8 mouse cellular contexts compared by ENCODE assay signal in the genomic region with DNA sequence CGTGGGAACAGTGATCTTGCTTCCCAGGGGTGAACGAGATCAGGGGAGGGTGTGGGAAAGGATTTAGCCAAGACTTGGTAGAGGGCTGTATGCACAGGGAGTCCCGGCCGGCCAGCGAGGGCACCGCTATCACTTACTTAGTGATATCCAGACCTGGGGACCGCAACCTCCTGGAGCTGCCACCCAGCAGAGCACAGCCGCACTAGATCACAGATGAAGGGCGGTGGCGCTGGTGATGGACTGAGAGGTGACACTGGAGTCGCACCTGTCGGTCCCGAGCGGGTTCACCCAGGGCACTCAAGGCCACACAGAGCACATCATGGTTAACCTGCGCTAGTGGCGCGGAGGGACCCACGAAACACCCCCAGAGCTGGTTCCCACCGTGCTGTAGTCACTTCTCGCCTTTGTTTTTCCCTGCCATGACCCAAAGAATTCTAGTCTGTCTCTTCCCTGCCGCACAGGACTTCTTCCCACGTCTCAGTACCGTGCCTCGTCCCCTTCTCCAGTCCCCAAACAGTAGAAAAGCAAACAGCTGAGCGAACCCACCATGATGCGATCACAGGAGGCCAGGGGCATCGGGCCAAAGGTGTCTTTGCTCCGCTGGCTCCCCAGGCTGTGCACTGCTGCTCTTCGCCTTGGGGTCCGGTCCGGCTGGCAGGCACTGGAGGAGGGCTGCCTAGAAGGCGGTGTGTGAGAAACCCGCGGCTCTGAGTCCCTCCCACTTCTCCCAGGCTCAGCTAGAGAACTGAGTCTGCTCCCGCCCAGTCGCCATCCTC. TPM values are rescaled to one million over a fixed set of nuclear protein-coding genes. Genes with fewer than 3 reads are reported as not detected.
A peak's percentile ranks its signal among the peaks of the same experiment; 100 is the strongest.
DNase-seq lines count a peak whose midpoint lies in the region; ATAC-seq and TF ChIP-seq lines count a peak whose summit lies in the region.

Gene Gucy1a1 (minus strand): TSS at position 664 of the 776 bp plus-strand sequence.

- H3K4me1 ChIP-seq in hindbrain, embryonic 16.5 days (ENCODE audit: control insufficient read depth, insufficient read depth, low read depth, low read length) = peaks cover 4% of the 10 kb centered on the region; the same call in 1 of the 2 replicates

- TF ChIP-seq CTCF in left cerebral cortex, adult 2 months (IDR thresholded peaks at IDR 0.05) = no peak

- intact Hi-C loops in left cerebral cortex, adult 2 months (cut with DNase I) = loop anchor here (2.0 kb wide), 4 partner anchors 33 to 189 kb away; partner anchors contain the start of gene Gucy1b1

- H3K9ac ChIP-seq in hindbrain, embryonic 16.5 days (ENCODE audit: low read depth, low read length) = peak within 1 kb of the TSS; percentile 82

- DNase-seq in R1 (ENCODE audit: low read depth, low spot score) = peak; percentile 22
- peak; percentile 38 to 46 for DNase-seq in cerebellum, postnatal 25 days
- peak; percentile 33 for DNase-seq in gastrocnemius, postnatal 10 days
- peak; percentile 60 for DNase-seq in left cerebral cortex, adult 2 months (ENCODE audit: extremely low spot score in 1 of 2, low spot score in 2 of 2)
- peak; percentile 64 for DNase-seq in lung, postnatal 36 days
- peak; percentile 58 for DNase-seq in right cerebral cortex, postnatal 25 days
- DNase-seq in natural killer cell, adult 2 months (ENCODE audit: low spot score in 2 of 2) = no peak

- peak within 1 kb of the TSS; percentile 67 for H3K4me3 ChIP-seq in hindbrain, embryonic 16.5 days (ENCODE audit: low read length)
- H3K4me3 ChIP-seq in left cerebral cortex, adult 2 months = peak within 1 kb of the TSS; percentile 71

- peak; percentile 90 for ATAC-seq in hindbrain, embryonic 16.5 days

- peak within 1 kb of the TSS; percentile 96 for H3K4me2 ChIP-seq in hindbrain, embryonic 16.5 days (ENCODE audit: low read length)

- WGBS in hindbrain, embryonic 16.5 days = under 1% methylated on average over 35 of the region's 36 CpGs

- H3K27ac ChIP-seq in hindbrain, embryonic 16.5 days (ENCODE audit: low read depth, low read length) = peak within 1 kb of the TSS; percentile 33; the same call in 1 of the 2 replicates
- peak within 1 kb of the TSS; percentile 88 for H3K27ac ChIP-seq in left cerebral cortex, adult 2 months

- no peaks in the 10 kb centered on the region for H3K9me3 ChIP-seq in hindbrain, embryonic 16.5 days (ENCODE audit: control insufficient read depth, low read length)

- H3K36me3 ChIP-seq in hindbrain, embryonic 16.5 days (ENCODE audit: control insufficient read depth, insufficient read depth, low read length) = no peaks in the 10 kb centered on the region

- H3K27me3 ChIP-seq in hindbrain, embryonic 16.5 days (replicated peaks; ENCODE audit: control insufficient read depth, insufficient read depth, low read length) = no peaks in the 10 kb centered on the region

RNA-seq across cellular contexts. Expression of gene Gucy1a1, which starts in this region (rescaled TPM):
- 10 to 100 TPM; 22.5 to 28.5 TPM for total RNA-seq in gastrocnemius, postnatal 10 days (2021)
- polyA plus RNA-seq in hindbrain, embryonic 16.5 days (2015; fragmentation: Nextera tagmentation; extraction: Ambion mirVana) = 29.3 and 30.0 TPM in 2 replicates
- total RNA-seq in left cerebral cortex, adult 2 months (2021) = 10 to 100 TPM; 76.2 to 82.2 TPM

Comparison
In these comparisons a context has a peak if more than half of its experiments do, and no peak if none do; other contexts are left out.
1. DNase-seq: peak in R1 (single experiment), cerebellum, postnatal 25 days (2 of 2), gastrocnemius, postnatal 10 days (single experiment), left cerebral cortex, adult 2 months (2 of 2), lung, postnatal 36 days (single experiment) and right cerebral cortex, postnatal 25 days (single experiment); none in natural killer cell, adult 2 months (0 of 2).